Mouse (Mus musculus): ENCODE results near the gene Lrrn3.

Lrrn3 gene

DNA sequence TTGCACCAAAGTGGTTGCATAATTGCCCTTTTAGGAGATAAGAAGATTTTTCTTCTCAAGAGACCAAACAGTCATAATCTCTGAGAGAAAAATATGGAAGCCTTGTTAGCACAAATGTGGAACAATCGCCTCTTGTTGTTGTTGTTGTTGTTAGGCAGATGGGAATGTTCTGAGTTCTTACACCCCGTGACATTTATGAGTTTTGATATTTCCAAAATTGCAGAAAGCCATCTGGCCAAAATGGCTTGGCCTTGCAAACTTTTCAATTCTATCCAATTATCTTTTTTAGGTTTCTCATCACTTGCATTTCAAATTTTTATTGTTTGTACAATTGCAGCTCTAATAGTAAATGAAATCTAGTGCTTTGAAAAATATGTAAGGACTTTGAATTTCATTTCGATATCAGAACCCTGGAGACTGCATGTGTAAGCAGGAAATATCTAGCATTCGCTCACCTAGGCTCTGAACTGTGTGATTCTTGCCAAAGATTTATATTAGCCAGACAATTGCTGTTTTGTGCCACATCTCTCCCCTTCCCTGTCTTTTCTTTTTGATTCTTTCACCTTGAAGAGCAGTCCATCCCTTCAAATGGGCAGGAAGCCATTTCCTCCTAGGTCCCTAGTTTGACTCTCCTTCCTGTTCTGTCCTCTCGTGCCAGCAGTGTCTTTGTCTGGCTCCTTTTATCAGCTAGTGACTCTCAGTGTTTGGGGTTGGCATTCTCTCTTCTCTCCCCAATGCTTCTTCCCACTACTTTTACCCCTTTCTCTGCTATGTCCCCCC lies 49.8 kb downstream of the Lrrn3 start:
- no peak for DNase-seq (ENCODE audit: low read depth, low spot score)

GRCm38 (mm10) chr12:41428806-41429205 lies 57.4 kb downstream of the Lrrn3 start:
- no peak for DNase-seq (ENCODE audit: low read depth, low spot score)

DNA sequence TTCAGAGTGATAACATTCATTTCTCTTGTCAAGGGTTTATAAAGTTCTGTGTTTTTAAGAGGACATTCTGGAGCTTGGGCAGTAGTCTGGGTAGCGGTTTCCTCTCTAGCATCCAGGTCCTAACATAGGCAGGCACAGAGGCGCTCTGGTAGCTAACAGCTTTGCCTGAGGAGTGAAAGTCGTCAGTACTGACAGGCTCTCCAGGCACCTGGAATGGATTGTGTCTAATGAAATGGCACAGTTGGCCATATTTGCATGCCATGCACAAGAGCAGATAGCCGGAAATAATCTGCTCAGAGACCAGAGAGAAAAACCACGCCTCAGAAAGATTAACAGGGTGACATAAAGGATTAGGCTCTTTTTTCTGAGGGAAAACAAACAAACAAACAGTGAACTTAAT lies 58.8 kb downstream of the Lrrn3 start:
- DNase-seq (ENCODE audit: low read depth, low spot score) = no peak

DNA sequence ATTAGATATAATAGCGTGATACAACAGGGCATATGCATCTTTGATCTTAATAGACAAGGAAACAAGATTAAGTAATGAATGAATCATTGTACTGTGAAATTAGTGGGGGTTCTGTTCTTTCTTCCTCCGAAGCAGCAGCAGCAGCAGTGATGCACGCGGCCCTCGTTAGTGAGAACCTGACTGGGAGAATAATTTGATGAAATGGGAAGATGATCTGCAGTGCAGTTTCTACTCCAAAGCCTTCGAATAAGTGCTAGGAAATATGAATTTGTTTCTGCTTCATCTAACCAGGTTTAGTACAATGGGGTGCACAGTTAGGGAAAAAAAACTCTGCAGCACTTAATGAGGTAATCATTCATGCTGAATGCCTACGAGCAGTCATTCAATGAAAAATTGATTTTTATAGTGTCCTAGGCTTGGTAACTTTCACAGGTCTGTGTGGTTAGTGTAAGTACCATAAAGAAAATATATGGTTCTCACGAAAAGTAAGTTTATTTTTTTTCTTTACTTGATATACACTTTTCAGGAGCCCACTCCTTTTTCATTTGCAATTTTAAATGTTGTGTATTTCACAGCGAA lies 61.0 kb downstream of the Lrrn3 start:
- no peak for DNase-seq (ENCODE audit: low read depth, low spot score)

- no peak for DNase-seq (ENCODE audit: low read depth, low spot score)
Observed at GRCm38 (mm10) chr12:41417961-41418360, 68.3 kb downstream of the Lrrn3 start.

GRCm38 (mm10) chr12:41417099-41417498 lies 69.1 kb downstream of the Lrrn3 start:
- DNase-seq (ENCODE audit: low read depth, low spot score) = no peak

- DNase-seq (ENCODE audit: low read depth, low spot score) = no peak
Observed at GRCm38 (mm10) chr12:41416635-41417034, 69.6 kb downstream of the Lrrn3 start.

DNA sequence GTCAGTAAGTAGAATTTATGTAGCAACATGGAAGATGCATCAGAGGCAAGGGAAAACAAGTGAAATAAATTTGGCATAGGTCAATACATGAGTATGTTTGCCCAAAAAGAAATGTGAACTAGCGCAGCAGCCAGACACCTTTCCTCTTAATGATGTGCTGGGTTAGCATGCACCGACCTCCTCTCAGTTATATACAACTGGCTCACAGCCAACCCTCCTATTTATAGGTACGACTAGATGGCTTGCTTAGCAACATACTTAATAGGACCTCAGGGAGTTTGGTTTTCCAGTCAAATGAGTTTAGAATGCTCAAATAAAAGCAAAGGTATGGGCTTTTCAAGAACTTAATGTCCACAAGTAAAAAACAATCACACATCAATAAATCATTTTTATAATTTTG lies 76.8 kb downstream of the Lrrn3 start:
- no peak for DNase-seq (ENCODE audit: low read depth, low spot score)

DNA sequence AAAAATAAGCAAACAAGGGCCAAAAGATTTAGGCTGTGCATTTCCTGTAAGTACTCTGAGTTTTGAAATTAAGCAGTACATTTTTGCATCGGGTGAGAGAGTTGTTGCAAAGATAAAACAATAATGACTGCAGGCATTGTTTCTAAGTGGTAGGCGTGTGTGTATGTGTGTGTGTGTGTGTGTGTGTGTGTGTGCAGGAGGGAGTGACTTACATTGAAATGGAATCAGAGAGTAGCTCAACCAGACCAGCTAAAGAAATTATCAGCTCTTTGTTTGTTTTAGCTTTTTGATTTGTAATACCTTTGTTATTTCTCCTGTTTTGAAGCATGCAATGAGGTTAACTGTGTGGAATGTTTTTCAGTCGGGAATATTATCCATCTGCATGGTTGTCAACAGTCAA lies 84.3 kb downstream of the Lrrn3 start:
- DNase-seq (ENCODE audit: low read depth, low spot score) = no peak

Measured in WW6 (cell line).